Mouse (Mus musculus) induced T-regulatory cell, adult 2 months (primary cell): ENCODE data around the gene Gpnmb.

ENCODE experiments used
- DNase-seq: peaks from one replicate; pipeline ENCODE4 v3.0.0-alpha.2; 2012; ENCODE audit warnings: low read depth

Gpnmb gene

GRCm38 (mm10) chr6:49096933-49097461 lies 60.7 kb downstream of the Gpnmb start:
- no peak for DNase-seq

- DNase-seq: no peak
Measured at GRCm38 (mm10) chr6:49097596-49098110, 61.3 kb downstream of the Gpnmb start.

GRCm38 (mm10) chr6:49099086-49099485 lies 62.7 kb downstream of the Gpnmb start:
- no peak for DNase-seq

GRCm38 (mm10) chr6:49106746-49107500 lies 70.6 kb downstream of the Gpnmb start:
- no peak for DNase-seq

GRCm38 (mm10) chr6:49109196-49109595 lies 72.8 kb downstream of the Gpnmb start:
- DNase-seq: no peak

- no peak for DNase-seq
Measured at GRCm38 (mm10) chr6:49113895-49114294, 77.5 kb downstream of the Gpnmb start.

- no peak for DNase-seq
Measured at GRCm38 (mm10) chr6:49114457-49114856, 78.1 kb downstream of the Gpnmb start.

GRCm38 (mm10) chr6:49115550-49115949 lies 79.2 kb downstream of the Gpnmb start:
- DNase-seq: no peak

GRCm38 (mm10) chr6:49116241-49116640 lies 79.9 kb downstream of the Gpnmb start:
- no peak for DNase-seq

GRCm38 (mm10) chr6:49118446-49118845 lies 82.1 kb downstream of the Gpnmb start:
- no peak for DNase-seq

- DNase-seq: no peak
Measured at GRCm38 (mm10) chr6:49119462-49120135, 83.3 kb downstream of the Gpnmb start.

GRCm38 (mm10) chr6:49120370-49120769 lies 84.0 kb downstream of the Gpnmb start:
- DNase-seq: no peak
